Mouse (Mus musculus) C2C12 (cell line): ENCODE measurements around the gene Pip4k2c.

Source experiments
- CTCF ChIP-seq: IDR thresholded peaks from one replicate; pipeline ENCODE4 v1.5.1; 2011; ENCODE audit not compliant: control insufficient read depth, insufficient read depth, insufficient read length
- MAX ChIP-seq: IDR thresholded peaks from one replicate; pipeline ENCODE4 v1.6.1; 2011; ENCODE audit warnings: mild to moderate bottlenecking, control low read depth
- USF1 ChIP-seq: IDR thresholded peaks from one replicate; pipeline ENCODE4 v1.6.1; 2011; ENCODE audit warnings: low read depth, mild to moderate bottlenecking, control low read depth, moderate library complexity

DNA sequence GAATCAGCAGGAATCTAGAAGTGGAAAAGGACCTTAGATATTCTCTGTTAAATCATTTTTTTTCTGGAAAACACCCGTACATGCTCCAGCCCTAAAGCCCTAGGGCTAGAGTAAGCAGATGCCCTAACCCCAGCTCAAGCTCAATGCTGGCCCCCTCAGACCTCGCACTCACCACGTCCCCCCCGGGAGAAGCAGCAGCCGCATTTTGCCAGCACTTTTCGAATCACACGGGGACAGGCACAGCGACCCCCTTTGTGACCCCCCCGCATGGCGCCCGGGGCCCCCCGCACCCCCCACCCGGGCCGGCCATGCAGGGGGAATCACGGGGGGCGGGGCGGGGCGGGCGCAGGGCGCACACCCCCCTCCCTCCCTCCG, 23.3 kb downstream of the Pip4k2c start:
- TF ChIP-seq CTCF: no peak
- no peak for TF ChIP-seq USF1
- no peak for TF ChIP-seq MAX
